Mouse (Mus musculus): ENCODE data around the gene Gbx1. TPM values are rescaled to one million over a fixed set of nuclear protein-coding genes. Genes with fewer than 3 reads are reported as not detected.

The Gbx1 gene
- polyA plus RNA-seq, 1 experiment from 2014 or later: 0.04 TPM

DNA sequence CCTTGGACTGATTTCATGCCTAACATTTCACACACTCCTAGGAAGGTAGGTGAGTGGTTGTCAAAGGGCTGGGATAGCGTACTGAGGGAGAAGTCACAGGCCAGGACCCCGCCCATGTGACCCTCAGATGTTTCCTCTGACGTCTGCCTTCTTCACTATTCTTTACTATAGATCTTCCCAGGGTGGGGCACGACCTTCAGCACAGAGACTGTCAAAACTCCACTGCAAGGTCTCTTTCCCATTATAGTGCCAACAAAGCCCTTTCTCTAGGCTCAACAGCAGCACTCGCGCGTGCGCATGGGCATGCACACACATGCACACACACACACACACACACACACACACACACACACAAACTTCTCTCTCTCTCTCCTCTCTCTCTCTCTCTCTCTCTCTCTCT, 3.2 kb downstream of the Gbx1 start:
- Histone ChIP-seq H3K27ac (no peak overlapping the region), H3K9me3 (no peaks in the 10 kb centered on the region), H3K27me3 (peaks cover 85% of the 10 kb centered on the region), H3K4me2 (replicated peaks) (no peak overlapping the region), H3K36me3 (no peaks in the 10 kb centered on the region), H3K4me3 (no peak overlapping the region), H3K9ac (no peak overlapping the region), H3K4me1 (peaks cover 12% of the 10 kb centered on the region; the same call in 1 of the 2 replicates)
- ATAC-seq (ENCODE audit: insufficient number of reproducible peaks, insufficient read depth, low FRiP score, low TSS enrichment): no peak
- WGBS: 45% methylated on average over 8 of the region's 8 CpGs

DNA sequence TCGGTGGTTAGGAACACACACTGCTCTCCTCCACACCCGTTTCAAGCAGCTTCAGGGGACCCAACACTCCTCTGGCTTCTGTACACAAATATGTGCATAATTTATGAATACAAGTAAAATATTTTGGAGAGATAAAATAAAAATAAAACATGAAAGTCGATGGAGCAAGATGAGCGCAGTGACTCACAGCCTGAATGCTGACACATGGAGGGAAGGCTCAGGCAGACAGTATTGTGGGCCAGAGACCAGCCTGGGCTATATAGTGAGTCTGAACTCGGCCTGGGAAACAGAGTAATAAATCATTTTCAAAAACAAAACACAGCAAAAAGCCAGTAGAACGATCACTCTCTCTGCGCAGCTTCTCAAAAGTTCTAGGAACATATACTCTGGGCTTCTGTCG, 5.6 kb downstream of the Gbx1 start:
- H3K36me3 ChIP-seq: no peaks in the 10 kb centered on the region
- H3K4me1 ChIP-seq: peaks cover 5% of the 10 kb centered on the region; the same call in 1 of the 2 replicates
- no peaks in the 10 kb centered on the region for H3K9me3 ChIP-seq
- 65% methylated on average over 8 of the region's 8 CpGs for WGBS
- H3K27me3 ChIP-seq: peaks cover 60% of the 10 kb centered on the region
- no peak for ATAC-seq (ENCODE audit: insufficient number of reproducible peaks, insufficient read depth, low FRiP score, low TSS enrichment)
- H3K4me2 ChIP-seq (replicated peaks): no peak overlapping the region
- no peak overlapping the region for H3K9ac ChIP-seq
- H3K27ac ChIP-seq: no peak overlapping the region
- no peak overlapping the region for H3K4me3 ChIP-seq

DNA sequence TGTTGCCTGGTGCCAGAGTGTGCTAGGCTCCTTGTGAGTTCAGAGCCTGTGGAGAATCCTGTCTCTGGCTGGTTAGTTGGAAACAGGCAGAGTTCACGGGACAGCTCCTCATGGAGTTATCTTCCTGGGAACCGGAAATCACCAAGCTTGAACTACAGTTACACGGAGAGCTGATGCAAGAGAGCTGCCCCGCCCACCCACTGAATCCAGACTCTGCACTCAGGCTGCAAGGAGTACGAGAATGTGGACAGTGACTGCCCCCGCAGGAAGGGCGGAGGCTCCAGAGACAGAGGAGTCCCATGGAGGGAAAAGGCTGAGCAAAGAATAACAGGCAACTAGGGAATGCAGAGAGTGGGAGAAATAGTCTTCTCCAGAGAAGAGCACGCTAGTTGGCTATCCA, 14.7 kb downstream of the Gbx1 start:
- Histone ChIP-seq H3K27me3 (no peaks in the 10 kb centered on the region), H3K27ac (no peak overlapping the region), H3K36me3 (no peaks in the 10 kb centered on the region), H3K4me2 (replicated peaks) (no peak overlapping the region), H3K9ac (no peak overlapping the region), H3K4me1 (no peaks in the 10 kb centered on the region; the same call in 1 of the 2 replicates), H3K9me3 (0 out of 2 replicates have a peak, but pooled peaks cover 2% of the 10 kb centered on the region), H3K4me3 (no peak overlapping the region)
- 46% methylated on average over 8 of the region's 8 CpGs for WGBS
- ATAC-seq (ENCODE audit: insufficient number of reproducible peaks, insufficient read depth, low FRiP score, low TSS enrichment): no peak

DNA sequence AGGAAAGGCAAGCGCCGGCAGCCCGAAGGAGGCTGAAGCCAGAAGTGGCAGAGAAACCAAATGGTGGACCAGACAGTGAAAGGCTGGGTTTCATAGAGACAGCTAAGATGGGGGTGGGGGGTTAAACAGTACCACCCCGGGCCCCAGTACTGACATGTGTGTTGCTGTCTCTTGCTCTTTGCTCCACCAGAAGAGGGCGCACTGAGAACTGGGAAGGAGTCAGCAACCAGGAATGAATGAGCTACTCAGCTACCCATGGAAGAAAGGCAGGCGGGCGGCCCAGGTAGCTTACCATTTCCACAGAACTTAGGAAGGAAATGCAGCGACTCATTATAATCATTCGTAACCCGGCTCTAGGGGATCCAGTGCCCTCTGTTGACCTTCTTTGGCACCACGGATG, 16.4 kb downstream of the Gbx1 start:
- 43% methylated on average over 11 of the region's 11 CpGs for WGBS
- no peak overlapping the region for H3K4me2 ChIP-seq (replicated peaks)
- no peak overlapping the region for H3K27ac ChIP-seq
- no peak overlapping the region for H3K9ac ChIP-seq
- H3K36me3 ChIP-seq: no peaks in the 10 kb centered on the region
- H3K4me1 ChIP-seq: no peaks in the 10 kb centered on the region; the same call in 1 of the 2 replicates
- H3K9me3 ChIP-seq: 0 out of 2 replicates have a peak, but pooled peaks cover 2% of the 10 kb centered on the region
- no peak for ATAC-seq (ENCODE audit: insufficient number of reproducible peaks, insufficient read depth, low FRiP score, low TSS enrichment)
- no peak overlapping the region for H3K4me3 ChIP-seq
- peaks cover 7% of the 10 kb centered on the region; the same call in 1 of the 2 replicates for H3K27me3 ChIP-seq

DNA sequence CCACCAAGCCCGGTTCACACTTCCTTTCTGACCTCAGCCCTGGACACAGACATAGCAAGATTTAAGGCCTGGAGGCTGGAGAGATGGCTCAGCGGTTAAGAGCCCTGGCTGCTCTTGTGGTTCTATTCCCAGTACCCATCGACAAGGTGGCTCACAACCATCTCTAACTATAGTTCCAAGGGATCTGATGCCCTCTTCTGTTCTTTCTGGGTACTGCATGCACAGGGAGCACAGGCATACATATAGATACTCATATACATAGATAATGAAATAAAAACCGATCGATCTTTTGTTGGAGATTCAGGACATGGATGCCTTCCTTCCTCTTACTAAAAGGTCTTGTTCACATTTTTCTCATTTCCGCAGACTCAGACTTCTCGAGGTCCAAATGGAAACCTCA, 18.6 kb downstream of the Gbx1 start:
- no peak overlapping the region for H3K4me2 ChIP-seq (replicated peaks)
- 0 out of 2 replicates have a peak, but pooled peaks cover 2% of the 10 kb centered on the region for H3K9me3 ChIP-seq
- no peaks in the 10 kb centered on the region for H3K36me3 ChIP-seq
- H3K27me3 ChIP-seq: peaks cover 28% of the 10 kb centered on the region
- no peak overlapping the region for H3K9ac ChIP-seq
- H3K27ac ChIP-seq: no peak overlapping the region
- H3K4me3 ChIP-seq: no peak overlapping the region
- H3K4me1 ChIP-seq: peaks cover 12% of the 10 kb centered on the region
- no peak for ATAC-seq (ENCODE audit: insufficient number of reproducible peaks, insufficient read depth, low FRiP score, low TSS enrichment)
- 91% methylated on average over 7 of the region's 7 CpGs for WGBS

DNA sequence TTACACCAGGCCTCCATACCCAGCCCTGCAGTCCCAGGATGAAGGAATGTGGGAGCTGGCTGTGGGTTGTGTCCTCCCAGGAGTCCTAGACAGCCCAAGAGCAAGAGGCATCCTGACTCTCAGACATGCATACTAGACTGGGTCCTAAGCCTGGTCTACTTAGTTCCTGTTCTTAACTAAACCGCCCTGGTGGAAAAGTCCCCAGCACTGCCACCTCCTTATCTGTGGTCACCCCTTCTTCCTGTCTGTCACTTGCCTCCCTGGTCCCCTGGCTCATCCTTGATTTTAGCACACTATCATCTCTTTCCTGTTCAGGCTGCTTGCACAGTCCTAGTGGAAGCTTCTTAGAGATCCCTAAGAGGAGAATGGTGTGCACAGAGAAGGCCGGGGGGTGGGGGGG, 21.5 kb downstream of the Gbx1 start:
- WGBS: 44% methylated on average over 2 of the region's 2 CpGs
- no peak overlapping the region for H3K9ac ChIP-seq
- H3K4me3 ChIP-seq: no peak overlapping the region
- peaks cover 36% of the 10 kb centered on the region for H3K27me3 ChIP-seq
- H3K27ac ChIP-seq: no peak overlapping the region
- 0 out of 2 replicates have a peak, but pooled peaks cover 2% of the 10 kb centered on the region for H3K9me3 ChIP-seq
- peaks cover 24% of the 10 kb centered on the region for H3K36me3 ChIP-seq
- ATAC-seq (ENCODE audit: insufficient number of reproducible peaks, insufficient read depth, low FRiP score, low TSS enrichment): peak; percentile 31; the same call in 1 of the 2 replicates
- H3K4me2 ChIP-seq (replicated peaks): no peak overlapping the region
- peaks cover 12% of the 10 kb centered on the region for H3K4me1 ChIP-seq

DNA sequence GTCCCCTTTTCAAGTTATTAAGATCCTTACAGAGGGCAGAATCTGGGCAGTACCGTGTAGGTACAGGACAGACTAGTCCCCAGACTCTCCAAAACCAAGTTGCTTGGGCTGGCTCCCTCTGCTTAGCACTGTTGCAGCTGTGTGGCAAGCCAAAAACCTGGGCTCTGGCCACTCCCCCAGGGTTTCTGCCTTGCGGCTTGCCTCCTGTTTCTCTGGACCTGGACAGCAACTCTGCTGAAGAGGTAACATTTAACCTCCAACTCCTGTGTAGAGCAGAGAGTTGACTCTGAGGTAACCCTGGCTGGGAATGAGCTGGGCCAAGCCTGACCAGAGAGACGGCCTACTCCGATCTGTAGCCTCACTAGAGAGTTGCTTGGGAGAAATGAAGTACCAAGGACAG, 24.2 kb downstream of the Gbx1 start:
- H3K4me3 ChIP-seq: no peak overlapping the region
- whole genome bisulfite sequencing: 66% methylated on average over 4 of the region's 4 CpGs
- H3K9me3 ChIP-seq: no peaks in the 10 kb centered on the region
- no peak overlapping the region for H3K27ac ChIP-seq
- no peak overlapping the region for H3K4me2 ChIP-seq (replicated peaks)
- H3K27me3 ChIP-seq: peaks cover 36% of the 10 kb centered on the region
- H3K36me3 ChIP-seq: peaks cover 49% of the 10 kb centered on the region
- no peak overlapping the region for H3K9ac ChIP-seq
- H3K4me1 ChIP-seq: peaks cover 12% of the 10 kb centered on the region
- no peak for ATAC-seq (ENCODE audit: insufficient number of reproducible peaks, insufficient read depth, low FRiP score, low TSS enrichment)

DNA sequence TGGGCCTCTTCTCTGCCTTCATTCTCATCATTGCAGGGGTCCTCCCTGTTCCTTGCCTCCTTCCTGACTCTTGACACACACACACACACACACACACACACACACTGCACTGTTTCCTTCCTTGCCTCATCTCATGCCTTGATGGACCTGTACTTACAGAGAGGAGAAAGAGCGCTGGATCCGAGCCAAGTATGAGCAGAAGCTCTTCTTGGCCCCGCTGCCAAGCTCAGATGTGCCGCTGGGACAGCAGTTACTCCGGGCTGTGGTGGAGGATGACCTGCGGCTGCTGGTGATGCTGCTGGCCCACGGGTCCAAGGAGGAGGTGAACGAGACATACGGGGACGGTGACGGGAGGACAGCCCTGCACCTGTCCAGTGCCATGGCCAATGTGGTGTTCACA, 26.2 kb downstream of the Gbx1 start:
- no peak overlapping the region for H3K4me2 ChIP-seq (replicated peaks)
- no peak for ATAC-seq (ENCODE audit: insufficient number of reproducible peaks, insufficient read depth, low FRiP score, low TSS enrichment)
- WGBS: 81% methylated on average over 11 of the region's 11 CpGs
- H3K9ac ChIP-seq: no peak overlapping the region
- no peaks in the 10 kb centered on the region for H3K9me3 ChIP-seq
- H3K36me3 ChIP-seq: peaks cover 64% of the 10 kb centered on the region
- H3K27ac ChIP-seq: no peak overlapping the region
- no peak overlapping the region for H3K4me3 ChIP-seq
- peaks cover 18% of the 10 kb centered on the region for H3K4me1 ChIP-seq
- peaks cover 31% of the 10 kb centered on the region for H3K27me3 ChIP-seq

DNA sequence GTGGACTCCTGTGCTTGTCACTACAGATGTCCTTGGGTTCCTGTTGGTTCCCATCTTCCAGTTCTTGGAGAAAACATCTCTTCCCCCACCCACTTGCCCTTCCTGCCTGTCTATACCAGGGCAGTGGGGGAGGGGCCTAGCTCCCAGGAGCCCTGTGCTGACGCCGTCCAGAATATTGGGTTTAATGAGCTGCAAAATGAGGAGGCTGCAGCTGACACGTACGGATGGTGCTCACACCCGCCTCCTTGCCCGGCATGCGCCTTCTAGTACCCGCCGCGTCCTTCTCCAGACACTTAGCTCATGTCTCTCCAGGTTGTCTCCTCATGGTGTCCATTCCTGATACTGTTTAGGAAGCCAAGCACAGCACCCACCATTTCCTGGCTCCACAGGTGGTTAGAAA, 27.9 kb downstream of the Gbx1 start:
- peaks cover 13% of the 10 kb centered on the region for H3K27me3 ChIP-seq
- no peaks in the 10 kb centered on the region for H3K9me3 ChIP-seq
- no peak overlapping the region for H3K9ac ChIP-seq
- no peak overlapping the region for H3K4me3 ChIP-seq
- H3K36me3 ChIP-seq: peaks cover 80% of the 10 kb centered on the region
- H3K4me2 ChIP-seq (replicated peaks): no peak overlapping the region
- 73% methylated on average over 10 of the region's 10 CpGs for WGBS
- H3K4me1 ChIP-seq: peaks cover 9% of the 10 kb centered on the region; the same call in 1 of the 2 replicates
- H3K27ac ChIP-seq: no peak overlapping the region
- no peak for ATAC-seq (ENCODE audit: insufficient number of reproducible peaks, insufficient read depth, low FRiP score, low TSS enrichment)

DNA sequence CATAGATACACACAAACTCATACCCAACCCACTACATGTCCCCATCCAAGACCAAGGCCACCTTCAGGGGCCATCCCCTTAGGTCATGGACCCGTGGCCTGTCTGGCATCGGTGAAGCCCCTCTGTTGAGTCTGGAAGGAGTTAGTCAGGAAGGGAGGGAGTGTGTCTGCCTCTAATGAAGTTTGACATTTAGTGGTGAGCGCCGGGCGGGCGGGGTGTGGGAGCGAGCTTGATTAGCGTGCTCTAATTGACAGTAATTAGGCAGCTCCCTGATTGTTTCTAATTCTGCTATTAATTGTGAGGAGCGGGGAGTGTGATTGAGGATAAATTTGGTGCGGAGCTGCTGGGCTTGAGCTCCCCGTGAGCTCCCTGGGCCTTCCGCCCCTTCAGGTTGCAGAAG, 29.5 kb downstream of the Gbx1 start:
- no peak overlapping the region for H3K4me2 ChIP-seq (replicated peaks)
- ATAC-seq (ENCODE audit: insufficient number of reproducible peaks, insufficient read depth, low FRiP score, low TSS enrichment): no peak
- WGBS: 47% methylated on average over 12 of the region's 12 CpGs
- no peak overlapping the region for H3K4me3 ChIP-seq
- no peaks in the 10 kb centered on the region for H3K9me3 ChIP-seq
- no peak overlapping the region for H3K27ac ChIP-seq
- H3K9ac ChIP-seq: no peak overlapping the region
- peaks cover 92% of the 10 kb centered on the region for H3K36me3 ChIP-seq
- peaks cover 7% of the 10 kb centered on the region; the same call in 1 of the 2 replicates for H3K4me1 ChIP-seq
- H3K27me3 ChIP-seq: peaks cover 7% of the 10 kb centered on the region; the same call in 1 of the 2 replicates

DNA sequence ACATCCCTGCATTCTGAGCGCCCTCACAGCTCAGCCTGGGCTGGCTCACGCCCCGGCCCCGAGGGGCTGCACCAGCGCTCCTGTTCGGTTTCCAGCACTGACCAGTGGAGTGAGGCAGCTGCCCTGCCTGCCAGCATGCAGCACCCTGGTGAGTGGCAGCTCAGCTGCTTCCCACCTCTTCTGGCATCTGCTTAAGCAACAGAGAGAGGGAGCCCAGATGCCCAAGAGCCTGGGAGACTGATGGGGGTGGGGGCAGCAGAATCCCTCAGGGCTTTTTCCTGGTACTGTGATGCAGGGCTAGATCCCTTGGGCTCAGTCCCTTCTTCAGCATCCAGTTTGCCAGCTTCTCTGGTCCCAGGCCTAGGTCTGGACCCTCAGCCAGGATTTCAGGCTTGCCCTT, 30.2 kb downstream of the Gbx1 start:
- Histone ChIP-seq H3K4me3 (no peak overlapping the region), H3K27me3 (0 out of 2 replicates have a peak, but pooled peaks cover 2% of the 10 kb centered on the region), H3K27ac (no peak overlapping the region), H3K9me3 (no peaks in the 10 kb centered on the region), H3K4me1 (peaks cover 7% of the 10 kb centered on the region; the same call in 1 of the 2 replicates), H3K36me3 (peaks cover 93% of the 10 kb centered on the region), H3K4me2 (replicated peaks) (no peak overlapping the region), H3K9ac (no peak overlapping the region; the same call in 1 of the 2 replicates)
- ATAC-seq (ENCODE audit: insufficient number of reproducible peaks, insufficient read depth, low FRiP score, low TSS enrichment): no peak
- 39% methylated on average over 6 of the region's 6 CpGs for WGBS

DNA sequence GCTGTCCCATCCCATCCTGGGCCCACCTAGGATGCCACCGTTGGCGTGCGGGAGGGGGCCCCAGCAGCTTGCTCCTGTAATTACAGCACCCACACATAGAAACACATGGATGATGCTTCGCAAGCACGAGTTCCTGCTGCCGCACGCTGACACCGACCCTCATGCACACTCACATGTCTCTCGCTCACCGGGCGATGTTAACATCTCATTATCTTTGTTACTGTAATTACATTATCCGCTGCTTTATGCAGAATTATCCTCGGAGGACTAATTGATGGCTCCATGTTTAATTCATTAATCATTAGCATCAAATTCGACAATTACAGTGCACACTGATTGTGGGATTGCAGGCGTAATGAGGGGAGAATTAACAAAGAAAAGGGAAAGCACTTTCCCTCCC, 32.0 kb downstream of the Gbx1 start:
- Histone ChIP-seq H3K4me2 (replicated peaks) (no peak overlapping the region), H3K27ac (no peak overlapping the region), H3K36me3 (peaks cover 93% of the 10 kb centered on the region), H3K4me3 (no peak overlapping the region), H3K9me3 (no peaks in the 10 kb centered on the region), H3K4me1 (peaks cover 7% of the 10 kb centered on the region; the same call in 1 of the 2 replicates), H3K9ac (no peak overlapping the region), H3K27me3 (no peaks in the 10 kb centered on the region)
- ATAC-seq (ENCODE audit: insufficient number of reproducible peaks, insufficient read depth, low FRiP score, low TSS enrichment): no peak
- WGBS: 84% methylated on average over 15 of the region's 15 CpGs

All from embryonic facial prominence, embryonic 12.5 days (tissue).